7 mouse cellular contexts compared by ENCODE assay signal in the genomic region with DNA sequence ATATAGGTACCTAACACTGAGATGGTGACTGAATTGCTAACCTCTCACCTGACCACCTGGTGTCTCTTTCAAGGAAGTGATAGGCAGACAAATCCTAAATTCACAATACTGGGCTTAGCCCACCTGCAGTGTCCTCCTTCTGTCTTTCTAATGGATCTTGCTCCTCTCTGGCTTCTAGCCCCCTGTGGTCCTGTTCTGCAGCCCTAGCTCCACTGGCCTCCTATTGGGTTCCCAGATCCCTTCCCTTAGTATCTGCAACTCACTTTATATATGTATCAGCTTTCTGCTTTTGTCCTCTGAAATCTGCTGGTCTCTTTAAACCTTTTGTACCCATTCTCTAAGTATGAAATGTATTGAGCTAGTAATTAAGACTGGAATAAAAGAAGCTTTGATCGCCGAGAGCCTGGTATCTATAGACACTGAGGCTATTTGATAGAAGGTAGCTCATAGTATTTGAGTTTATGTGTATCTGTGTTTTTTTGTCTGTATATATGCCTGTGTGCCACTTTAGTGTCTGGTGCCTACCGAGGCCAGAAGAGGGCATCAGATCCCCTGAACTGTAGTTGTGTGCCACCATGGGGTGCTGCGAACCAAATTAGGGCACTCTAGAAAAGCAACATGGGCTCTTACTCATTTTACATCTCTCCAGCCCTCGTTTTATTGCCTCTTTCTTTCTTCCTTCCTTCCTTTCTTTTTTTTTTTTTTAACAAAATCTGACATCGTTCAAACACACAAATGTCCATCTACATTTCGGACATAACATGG. TPM values are rescaled to one million over a fixed set of nuclear protein-coding genes. Genes with fewer than 3 reads are reported as not detected.
DNase-seq lines count a peak whose midpoint lies in the region; ATAC-seq lines count a peak whose summit lies in the region.

No protein-coding gene starts in this region.

- H3K4me3 ChIP-seq in hindbrain, embryonic 14.5 days (replicated peaks; ENCODE audit: low read length): no peak overlapping the region
- H3K4me3 ChIP-seq in hindbrain, embryonic 12.5 days: no peak overlapping the region
- no peak overlapping the region for H3K4me3 ChIP-seq in midbrain, embryonic 11.5 days (ENCODE audit: low read depth, low read length)
- H3K4me3 ChIP-seq in midbrain, embryonic 10.5 days: no peak overlapping the region
- H3K4me3 ChIP-seq in liver, embryonic 15.5 days (replicated peaks): no peak overlapping the region

- H3K27me3 ChIP-seq in hindbrain, embryonic 14.5 days (ENCODE audit: control insufficient read depth, insufficient read depth, low read length): no peaks in the 10 kb centered on the region
- H3K27me3 ChIP-seq in hindbrain, embryonic 12.5 days: no peaks in the 10 kb centered on the region
- H3K27me3 ChIP-seq in midbrain, embryonic 11.5 days (ENCODE audit: control insufficient read depth, insufficient read depth, low read length): no peaks in the 10 kb centered on the region
- H3K27me3 ChIP-seq in midbrain, embryonic 10.5 days (ENCODE audit: low read depth, poor library complexity, severe bottlenecking): peaks cover 14% of the 10 kb centered on the region
- no peaks in the 10 kb centered on the region for H3K27me3 ChIP-seq in liver, embryonic 15.5 days

- no peak for DNase-seq in hindbrain, embryonic 14.5 days (ENCODE audit: low spot score)
- peak; percentile 79 for DNase-seq in midbrain, embryonic 11.5 days (ENCODE audit: low spot score, missing footprints)
- DNase-seq in midbrain, embryonic 10.5 days (ENCODE audit: low spot score): no peak
- no peak for DNase-seq in thymus, postnatal 36 days
- DNase-seq in embryo, embryonic 9.5 days (ENCODE audit: extremely low spot score): no peak

- no peaks in the 10 kb centered on the region for H3K36me3 ChIP-seq in hindbrain, embryonic 14.5 days (replicated peaks; ENCODE audit: control insufficient read depth, insufficient read depth)
- H3K36me3 ChIP-seq in hindbrain, embryonic 12.5 days: no peaks in the 10 kb centered on the region
- no peaks in the 10 kb centered on the region for H3K36me3 ChIP-seq in midbrain, embryonic 11.5 days (ENCODE audit: control insufficient read depth, insufficient read depth, low read length)
- peaks cover 9% of the 10 kb centered on the region for H3K36me3 ChIP-seq in midbrain, embryonic 10.5 days
- H3K36me3 ChIP-seq in liver, embryonic 15.5 days (replicated peaks): no peaks in the 10 kb centered on the region

- 85% methylated on average over 7 of the region's 7 CpGs for WGBS in hindbrain, embryonic 14.5 days
- 80% methylated on average over 7 of the region's 7 CpGs for WGBS in hindbrain, embryonic 12.5 days
- 77% methylated on average over 7 of the region's 7 CpGs for WGBS in midbrain, embryonic 11.5 days
- WGBS in midbrain, embryonic 10.5 days: 77% methylated on average over 7 of the region's 7 CpGs
- 85% methylated on average over 7 of the region's 7 CpGs for WGBS in liver, embryonic 15.5 days (ENCODE audit: insufficient replicate concordance)

- no peak for ATAC-seq in hindbrain, embryonic 14.5 days (ENCODE audit: low FRiP score)
- no peak for ATAC-seq in hindbrain, embryonic 12.5 days (ENCODE audit: low FRiP score)
- no peak for ATAC-seq in midbrain, embryonic 11.5 days (ENCODE audit: low FRiP score)
- ATAC-seq in liver, embryonic 15.5 days (ENCODE audit: insufficient read depth): no peak

- H3K9me3 ChIP-seq in hindbrain, embryonic 14.5 days (ENCODE audit: control insufficient read depth, low read length): 0 out of 2 replicates have a peak, but pooled peaks cover 3% of the 10 kb centered on the region
- 0 out of 2 replicates have a peak, but pooled peaks cover 3% of the 10 kb centered on the region for H3K9me3 ChIP-seq in hindbrain, embryonic 12.5 days (replicated peaks)
- H3K9me3 ChIP-seq in midbrain, embryonic 11.5 days (ENCODE audit: control insufficient read depth, low read length): peaks cover 3% of the 10 kb centered on the region; the same call in 1 of the 2 replicates
- peaks cover 25% of the 10 kb centered on the region for H3K9me3 ChIP-seq in midbrain, embryonic 10.5 days (replicated peaks)
- no peaks in the 10 kb centered on the region; the same call in 1 of the 2 replicates for H3K9me3 ChIP-seq in liver, embryonic 15.5 days (replicated peaks)

- peak overlapping the region; percentile 100 for H3K27ac ChIP-seq in hindbrain, embryonic 14.5 days
- H3K27ac ChIP-seq in hindbrain, embryonic 12.5 days: no peak overlapping the region; the same call in 1 of the 2 replicates
- H3K27ac ChIP-seq in midbrain, embryonic 11.5 days (ENCODE audit: low read depth, low read length): no peak overlapping the region
- no peak overlapping the region; the same call in 1 of the 2 replicates for H3K27ac ChIP-seq in midbrain, embryonic 10.5 days (replicated peaks)
- H3K27ac ChIP-seq in liver, embryonic 15.5 days (replicated peaks): no peak overlapping the region

- H3K4me2 ChIP-seq in hindbrain, embryonic 14.5 days (replicated peaks): peak overlapping the region; percentile 63
- H3K4me2 ChIP-seq in hindbrain, embryonic 12.5 days (replicated peaks): no peak overlapping the region
- no peak overlapping the region for H3K4me2 ChIP-seq in midbrain, embryonic 11.5 days
- peak overlapping the region; percentile 86; the same call in 1 of the 2 replicates for H3K4me2 ChIP-seq in liver, embryonic 15.5 days

- H3K9ac ChIP-seq in hindbrain, embryonic 14.5 days: no peak overlapping the region
- no peak overlapping the region for H3K9ac ChIP-seq in hindbrain, embryonic 12.5 days
- H3K9ac ChIP-seq in midbrain, embryonic 11.5 days (ENCODE audit: low read length): no peak overlapping the region
- H3K9ac ChIP-seq in liver, embryonic 15.5 days: no peak overlapping the region

- H3K4me1 ChIP-seq in hindbrain, embryonic 14.5 days (replicated peaks; ENCODE audit: control insufficient read depth, insufficient read depth, low read length): peaks cover 15% of the 10 kb centered on the region
- peaks cover 9% of the 10 kb centered on the region for H3K4me1 ChIP-seq in hindbrain, embryonic 12.5 days
- peaks cover 8% of the 10 kb centered on the region for H3K4me1 ChIP-seq in midbrain, embryonic 11.5 days (ENCODE audit: control insufficient read depth, insufficient read depth, low read length)
- peaks cover 18% of the 10 kb centered on the region for H3K4me1 ChIP-seq in midbrain, embryonic 10.5 days
- H3K4me1 ChIP-seq in liver, embryonic 15.5 days (replicated peaks): peaks cover 19% of the 10 kb centered on the region

RNA-seq across cellular contexts. Expression of a gene that starts 0.8 kb away (rescaled TPM):
- polyA plus RNA-seq in hindbrain, embryonic 14.5 days (2014; fragmentation: Nextera tagmentation; extraction: Ambion mirVana): 40.7 and 44.8 TPM in 2 replicates
- polyA plus RNA-seq in hindbrain, embryonic 12.5 days (2016; fragmentation: Nextera tagmentation; extraction: Ambion mirVana): 63.9 and 65.3 TPM in 2 replicates
- 54.8 and 62.8 TPM in 2 replicates for polyA plus RNA-seq in midbrain, embryonic 11.5 days (2014; fragmentation: Nextera tagmentation; extraction: Ambion mirVana)
- 47.4 and 51.1 TPM in 2 replicates for polyA plus RNA-seq in midbrain, embryonic 10.5 days (2016; fragmentation: Nextera tagmentation; extraction: Ambion mirVana)
- polyA plus RNA-seq in liver, embryonic 15.5 days (2015; fragmentation: Nextera tagmentation; extraction: Ambion mirVana): 11.4 and 12.3 TPM in 2 replicates

Comparison
In these comparisons a context has a peak if more than half of its experiments do, and no peak if none do; other contexts are left out.
1. H3K4me2 ChIP-seq: peak in hindbrain, embryonic 14.5 days (single experiment) and liver, embryonic 15.5 days (single experiment); none in hindbrain, embryonic 12.5 days (single experiment) and midbrain, embryonic 11.5 days (single experiment).